Mouse (Mus musculus): ENCODE results near the gene Fam178b.

The Fam178b gene

DNA sequence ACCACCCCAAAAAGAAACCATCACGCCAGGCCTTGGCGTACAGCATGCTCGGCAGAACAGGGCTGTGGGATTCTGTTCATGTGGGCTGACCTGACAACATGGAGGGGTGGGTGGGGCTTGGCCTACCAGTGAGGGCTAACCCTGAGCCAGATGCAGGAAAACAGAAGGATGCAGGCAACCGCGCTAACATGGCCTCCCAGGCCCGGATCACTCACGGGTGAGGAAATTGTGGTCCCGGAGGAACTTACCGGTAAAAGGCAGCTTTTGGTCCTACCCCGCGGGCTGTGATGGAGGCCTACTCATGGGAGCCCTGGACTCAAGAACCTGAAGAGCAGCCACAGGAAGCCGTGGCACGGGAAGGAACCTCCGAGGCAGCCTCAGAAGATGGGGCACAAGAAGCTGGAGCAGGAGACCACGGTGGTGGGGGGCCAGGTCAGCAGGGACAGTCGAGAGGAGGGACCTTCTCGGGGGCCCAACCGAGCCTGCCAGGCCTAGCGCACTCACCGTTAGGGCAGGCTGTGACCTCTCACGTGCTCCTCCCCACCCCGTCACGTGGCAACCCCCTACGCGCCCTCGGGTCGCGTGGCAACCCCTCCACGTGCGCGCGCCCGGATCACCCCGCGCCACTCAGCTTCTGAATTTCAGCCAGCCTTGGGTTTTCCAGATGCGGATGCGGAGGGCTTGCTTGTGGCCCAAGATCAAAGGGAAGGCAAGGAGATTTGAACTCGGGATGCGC lies at the start of gene Fam178b:
TSS of gene Fam178b (minus strand) at position 564 of the 736 bp plus-strand sequence.
- in situ Hi-C loops (cut with MboI, MseI): loop anchor here (5.0 to 10.0 kb wide), 3 partner anchors 62 to 1942 kb away; no protein-coding TSS in a partner anchor

GRCm38 (mm10) chr1:36724057-36724431 lies 41.1 kb upstream of the Fam178b start:
- in situ Hi-C loops (cut with MboI, MseI): no loop called here

DNA sequence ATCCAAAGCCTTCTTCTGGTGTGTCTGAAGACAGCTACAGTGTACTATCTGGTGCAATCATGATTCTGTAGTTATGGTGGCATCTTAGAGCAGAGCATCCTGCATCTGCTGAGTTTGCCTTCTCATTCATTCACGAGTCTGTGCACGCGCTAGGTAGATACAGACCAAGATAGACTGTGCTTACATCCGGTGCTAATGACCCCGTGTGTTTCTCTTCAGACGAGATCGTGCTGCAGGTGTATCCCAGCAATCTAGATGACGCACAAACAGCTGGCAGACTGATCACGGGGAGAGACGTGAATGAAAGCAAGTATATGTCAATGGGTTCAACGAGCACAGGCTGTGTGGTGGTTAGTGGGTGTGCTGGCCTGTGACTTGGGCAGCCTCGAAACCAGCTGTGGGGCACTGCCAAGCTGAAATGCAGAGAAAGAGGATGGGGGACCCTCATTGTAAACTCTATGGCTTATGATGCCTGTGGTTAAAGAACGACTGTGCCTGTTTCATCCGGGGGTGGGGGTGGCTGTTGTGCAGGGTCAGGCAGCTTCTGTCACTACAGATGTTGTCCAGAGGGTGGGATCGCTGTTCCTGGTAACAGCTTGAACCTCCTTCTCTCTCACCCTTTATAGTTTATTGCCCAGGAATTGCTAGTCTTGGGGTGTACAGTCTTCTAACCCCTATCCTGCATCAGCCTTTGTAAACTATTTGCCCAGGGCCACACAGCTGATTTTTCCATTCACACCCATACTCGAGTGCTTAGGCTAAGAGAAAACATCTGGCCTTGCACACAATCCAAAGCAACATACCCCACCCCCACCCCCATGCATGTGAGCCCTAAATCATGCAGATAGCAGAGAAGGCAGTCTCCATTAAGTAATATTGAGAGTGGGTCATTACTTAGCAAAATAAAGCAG lies 40.4 kb upstream of the Fam178b start:
- in situ Hi-C loops (cut with MboI, MseI): no loop called here

GRCm38 (mm10) chr1:36718786-36719185 lies 35.8 kb upstream of the Fam178b start:
- in situ Hi-C loops (cut with MboI, MseI): no loop called here

DNA sequence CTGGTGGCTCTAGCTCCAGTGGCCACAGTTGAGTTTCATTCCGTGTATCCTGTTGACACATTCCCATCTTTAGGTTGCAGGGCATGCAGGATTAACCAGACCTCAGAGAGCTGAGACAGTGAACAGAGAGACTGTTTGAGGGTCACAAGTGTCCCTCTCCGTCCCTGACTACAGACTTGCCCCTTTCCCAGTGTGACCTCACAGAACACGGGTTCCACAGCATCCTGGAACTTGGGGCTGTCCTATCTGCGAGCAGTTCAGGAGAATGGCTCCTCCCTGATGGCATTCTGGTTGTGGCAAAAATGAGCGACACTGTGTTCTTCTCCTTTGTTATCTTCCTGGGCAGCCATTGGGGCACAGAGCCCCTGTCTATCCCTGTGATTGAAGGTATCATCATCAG lies 31.3 kb upstream of the Fam178b start, which contains the start of gene Actr1b:
TSS of gene Actr1b (minus strand) at position 112 of the 400 bp plus-strand sequence.
- in situ Hi-C loops (cut with MboI, MseI): no loop called here

DNA sequence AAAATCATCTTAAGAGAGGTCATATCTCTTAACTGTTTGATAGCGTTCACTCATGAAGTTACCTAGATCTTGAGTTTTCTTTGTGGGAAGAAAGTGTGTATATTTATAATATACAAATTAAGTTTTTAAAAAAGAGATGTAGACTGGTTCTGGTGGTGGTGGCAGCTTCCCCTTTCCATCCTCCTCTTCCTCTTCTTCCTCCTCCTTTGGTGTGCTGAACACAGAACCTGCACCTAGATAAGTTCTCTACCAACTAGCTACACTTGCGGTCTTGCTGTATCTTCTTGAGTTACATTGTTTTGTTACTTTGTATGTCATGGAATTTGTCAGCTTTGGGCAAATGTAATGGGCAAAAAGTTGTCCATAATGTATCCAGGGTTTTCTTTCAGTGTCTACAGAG lies 28.1 kb upstream of the Fam178b start:
- in situ Hi-C loops (cut with MboI, MseI): no loop called here

- in situ Hi-C loops (cut with MboI, MseI): no loop called here
These were observed 26.9 kb upstream of the Fam178b start, which contains the start of gene 4933424G06Rik for GRCm38 (mm10) chr1:36709854-36710280. TSS of gene 4933424G06Rik (plus strand) at chr1:36710149.

DNA sequence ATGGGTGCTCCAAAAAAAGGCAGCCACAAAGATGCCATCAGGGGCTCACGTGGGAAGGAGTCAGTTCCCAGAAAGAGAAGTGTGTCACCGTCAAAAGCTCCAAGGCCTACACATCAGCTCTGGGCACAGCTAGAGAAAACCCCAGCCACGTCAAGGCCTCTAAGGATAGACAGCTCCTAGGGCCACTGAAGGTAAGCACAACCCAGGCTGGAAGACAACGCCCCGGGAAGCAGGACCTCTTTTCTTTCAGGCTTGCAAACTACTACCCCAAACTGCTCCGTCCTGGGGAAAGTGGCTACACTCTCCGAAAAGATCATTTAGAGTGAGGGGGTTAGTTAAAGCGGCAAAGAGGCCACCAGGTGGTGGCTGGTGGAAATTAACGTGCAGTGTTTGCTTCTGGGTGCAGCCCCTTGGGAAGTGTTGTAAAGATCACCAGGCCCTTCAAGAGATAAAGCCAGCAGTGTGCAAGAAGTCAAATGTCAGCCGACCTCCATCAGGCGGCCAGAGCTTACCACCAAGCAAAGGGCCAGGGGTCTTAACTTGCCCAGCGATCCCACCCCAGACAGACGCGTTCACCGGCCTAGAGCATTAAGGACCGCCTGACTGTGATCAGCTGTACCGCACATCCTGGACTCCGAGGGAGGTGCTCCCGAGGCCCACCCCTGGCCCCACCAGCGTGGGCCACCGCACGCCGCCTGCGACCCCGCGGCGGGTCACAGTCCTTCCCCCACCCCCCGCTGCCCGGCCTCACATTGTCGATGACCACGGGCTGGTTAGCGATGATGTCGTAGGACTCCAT lies 26.3 kb upstream of the Fam178b start:
- in situ Hi-C loops (cut with MboI, MseI): no loop called here

DNA sequence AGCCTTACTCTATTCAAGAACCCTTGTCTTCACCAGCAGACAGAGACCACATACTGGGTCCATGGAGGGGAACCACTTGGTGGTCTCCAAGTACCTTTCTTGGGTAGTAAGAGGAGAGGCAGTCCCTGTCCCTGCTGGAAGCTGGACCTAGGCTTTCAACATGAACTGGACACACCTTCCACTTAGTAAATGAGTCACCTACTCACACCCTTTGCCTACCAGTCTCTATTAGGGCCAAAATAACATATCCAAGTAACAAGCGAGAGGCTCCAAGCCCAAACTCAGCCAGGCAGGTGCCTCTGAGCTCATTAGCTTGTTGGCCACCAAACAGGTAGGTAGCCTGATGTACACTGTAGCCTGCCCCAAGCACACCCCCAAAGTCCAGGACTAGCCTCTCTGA lies 25.6 kb upstream of the Fam178b start:
- in situ Hi-C loops (cut with MboI, MseI): no loop called here

DNA sequence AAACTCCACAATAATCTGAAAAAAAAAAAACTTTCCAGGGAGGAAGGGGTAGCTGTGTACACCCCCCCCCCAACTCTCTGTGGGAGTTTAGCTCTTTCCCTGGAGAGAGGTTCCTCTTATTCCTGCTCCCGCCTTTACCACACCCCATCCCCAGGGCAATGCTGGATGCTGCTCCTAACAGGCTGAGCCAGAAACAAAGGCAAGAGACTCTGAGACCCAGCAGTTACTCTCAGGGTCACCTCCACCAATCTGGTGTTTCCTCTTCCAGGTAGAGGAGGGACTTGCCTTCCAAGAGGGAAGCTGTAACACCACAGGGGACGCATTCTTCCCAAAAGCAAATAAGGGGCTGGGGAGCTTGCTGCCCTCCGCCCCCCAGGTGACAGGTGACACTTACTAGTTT lies 24.8 kb upstream of the Fam178b start:
- in situ Hi-C loops (cut with MboI, MseI): no loop called here

DNA sequence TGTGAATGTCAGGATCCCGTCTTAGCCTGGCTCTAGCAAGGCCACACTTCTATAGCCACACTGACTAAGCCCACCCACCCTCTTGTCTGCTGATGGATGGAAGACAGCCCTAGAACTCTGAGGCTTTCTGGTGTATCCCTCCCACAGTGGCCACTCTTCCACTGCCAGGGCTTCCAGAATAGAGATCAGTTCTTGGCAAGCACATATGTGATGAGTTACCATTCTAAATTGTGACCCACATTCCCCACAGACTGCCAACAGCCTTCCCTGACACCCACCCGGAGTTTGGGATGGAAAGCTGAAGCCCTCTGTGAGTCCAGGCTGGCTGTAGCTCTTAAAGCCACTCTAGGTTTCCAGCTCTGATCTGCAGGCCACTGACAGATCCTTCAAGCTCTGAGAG lies 24.2 kb upstream of the Fam178b start:
- in situ Hi-C loops (cut with MboI, MseI): no loop called here

GRCm38 (mm10) chr1:36697030-36697429 lies 14.0 kb upstream of the Fam178b start:
- in situ Hi-C loops (cut with MboI, MseI): no loop called here

- in situ Hi-C loops (cut with MboI, MseI): no loop called here
These were observed 13.4 kb upstream of the Fam178b start for GRCm38 (mm10) chr1:36696411-36696810.

- in situ Hi-C loops (cut with MboI, MseI): no loop called here
These were observed 11.9 kb upstream of the Fam178b start for GRCm38 (mm10) chr1:36694871-36695270.

- in situ Hi-C loops (cut with MboI, MseI): no loop called here
These were observed 8.5 kb upstream of the Fam178b start, which contains the start of gene Cox5b for GRCm38 (mm10) chr1:36691271-36692155. TSS of gene Cox5b (plus strand) at chr1:36691449.

DNA sequence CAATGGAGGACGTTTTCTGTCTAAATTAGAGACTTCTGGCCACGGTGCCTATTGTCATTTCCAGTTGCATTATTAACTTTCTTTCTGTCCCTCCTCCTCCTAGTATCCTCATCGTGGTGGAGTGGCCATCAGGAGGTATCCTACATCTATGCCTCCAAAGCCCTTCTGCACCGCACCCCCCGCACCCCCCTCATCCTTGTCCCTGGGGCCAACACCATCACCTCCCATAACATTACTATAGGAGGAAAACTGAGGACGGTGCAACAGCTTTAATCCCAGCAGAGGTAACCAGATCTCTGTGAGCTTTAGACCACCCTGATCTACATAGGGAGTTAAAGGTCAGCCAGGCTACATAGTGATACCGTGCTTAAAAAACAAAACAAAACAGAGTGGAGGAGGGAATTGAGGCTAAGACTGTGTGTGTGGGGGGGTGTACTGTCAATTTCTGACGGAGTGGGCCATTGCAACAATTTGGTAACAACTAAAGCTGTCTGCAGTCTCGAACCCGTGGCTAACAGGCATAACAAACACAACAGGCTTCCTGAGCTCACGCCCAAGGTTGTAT lies 7.8 kb upstream of the Fam178b start:
- in situ Hi-C loops (cut with MboI, MseI): no loop called here

- in situ Hi-C loops (cut with MboI, MseI): loop anchor here (5.0 to 10.0 kb wide), 3 partner anchors 61 to 1941 kb away; no protein-coding TSS in a partner anchor
These were observed 956 bp upstream of the Fam178b start for GRCm38 (mm10) chr1:36683810-36684467.

DNA sequence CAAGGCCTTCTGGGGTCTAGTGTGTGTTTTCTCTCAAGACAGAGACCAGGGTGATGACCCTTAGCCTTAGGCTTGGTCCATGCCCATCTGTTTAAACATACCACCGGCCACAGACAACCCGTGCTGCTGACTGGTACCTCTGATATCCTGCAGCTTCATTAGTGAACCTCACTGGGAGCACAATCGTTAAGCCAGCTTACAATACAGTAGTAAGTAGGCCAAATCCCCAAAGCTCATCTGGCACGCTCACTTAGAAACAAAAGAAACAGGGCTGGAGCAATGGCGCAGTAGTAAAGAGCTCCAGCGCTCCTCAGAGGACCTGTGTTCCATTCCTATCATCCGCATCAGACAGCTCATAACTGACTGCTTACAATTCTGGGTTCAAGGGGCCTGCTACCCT lies 2.1 kb downstream of the Fam178b start:
- in situ Hi-C loops (cut with MboI, MseI): loop anchor here (5.0 to 10.0 kb wide), 3 partner anchors 64 to 1944 kb away; no protein-coding TSS in a partner anchor

- in situ Hi-C loops (cut with MboI, MseI): no loop called here
These were observed 8.0 kb downstream of the Fam178b start for GRCm38 (mm10) chr1:36674936-36675335.

All from T-helper 2 cell (primary cell).